In genomic region chr3:36495436-36495835, GRCm38 (mm10) we compare ENCODE assay signal across 8 mouse cellular contexts. TPM values are rescaled to one million over a fixed set of nuclear protein-coding genes. Genes with fewer than 3 reads are reported as not detected.
DNase-seq lines count a peak whose midpoint lies in the region; ATAC-seq and TF ChIP-seq lines count a peak whose summit lies in the region.

No protein-coding gene starts in this region.

- H3K79me3 ChIP-seq in C2C12 (ENCODE audit: low read depth): no peaks in the 10 kb centered on the region

- peak; percentile 47; the same call in 1 of the 2 replicates for ATAC-seq in heart, embryonic 15.5 days (replicated peaks; ENCODE audit: insufficient number of reproducible peaks, insufficient read depth, low FRiP score, low read depth)
- ATAC-seq in liver, embryonic 14.5 days (ENCODE audit: insufficient read depth): no peak
- peak; percentile 81 for ATAC-seq in neural tube, embryonic 11.5 days (ENCODE audit: insufficient read depth, low FRiP score, low TSS enrichment)
- ATAC-seq in stomach, embryonic 16.5 days (ENCODE audit: insufficient read depth, low FRiP score): peak; percentile 57; the same call in 1 of the 2 replicates

- DNase-seq in brain, adult 2 months (ENCODE audit: low read depth, low spot score): peak; percentile 91
- peak; percentile 84 for DNase-seq in forebrain, embryonic 10.5 days (ENCODE audit: extremely low spot score, low spot score)
- peak; percentile 90 for DNase-seq in kidney, postnatal 14 days
- peak; percentile 39 to 53 (median 49) for DNase-seq in liver, embryonic 14.5 days (ENCODE audit: low read depth in 3 of 3, low spot score in 3 of 3)
- peak; percentile 86 for DNase-seq in neural tube, embryonic 11.5 days (ENCODE audit: low spot score)

- TF ChIP-seq CTCF in C2C12 (IDR thresholded peaks at IDR 0.05; ENCODE audit: control insufficient read depth, insufficient read depth, insufficient read length): peak; percentile 66
- TF ChIP-seq CTCF in liver, embryonic 14.5 days (IDR thresholded peaks at IDR 0.05; ENCODE audit: low read depth): peak; percentile 92

- H3K79me2 ChIP-seq in C2C12 (ENCODE audit: control insufficient read depth, insufficient read depth): no peaks in the 10 kb centered on the region

- H3K9me3 ChIP-seq in forebrain, embryonic 10.5 days: no peaks in the 10 kb centered on the region
- H3K9me3 ChIP-seq in heart, embryonic 15.5 days (replicated peaks): no peaks in the 10 kb centered on the region
- no peaks in the 10 kb centered on the region for H3K9me3 ChIP-seq in liver, embryonic 14.5 days (ENCODE audit: control insufficient read depth, low read length)
- no peaks in the 10 kb centered on the region for H3K9me3 ChIP-seq in neural tube, embryonic 11.5 days (ENCODE audit: control insufficient read depth, low read length)
- no peaks in the 10 kb centered on the region for H3K9me3 ChIP-seq in stomach, embryonic 16.5 days (replicated peaks; ENCODE audit: control insufficient read depth, low read length)

- WGBS in forebrain, embryonic 10.5 days: 7% methylated on average over 6 of the region's 6 CpGs
- 9% methylated on average over 6 of the region's 6 CpGs for whole genome bisulfite sequencing in heart, embryonic 15.5 days
- WGBS in liver, embryonic 14.5 days (ENCODE audit: insufficient replicate concordance): 4% methylated on average over 6 of the region's 6 CpGs
- 10% methylated on average over 6 of the region's 6 CpGs for WGBS in neural tube, embryonic 11.5 days
- WGBS in stomach, embryonic 16.5 days: 12% methylated on average over 6 of the region's 6 CpGs

- no peak overlapping the region for H3K27ac ChIP-seq in forebrain, embryonic 10.5 days
- H3K27ac ChIP-seq in heart, embryonic 15.5 days: no peak overlapping the region
- no peak overlapping the region for H3K27ac ChIP-seq in liver, embryonic 14.5 days
- no peak overlapping the region for H3K27ac ChIP-seq in neural tube, embryonic 11.5 days (ENCODE audit: low read depth, low read length)
- H3K27ac ChIP-seq in stomach, embryonic 16.5 days (ENCODE audit: low read length): no peak overlapping the region

- no peak for TF ChIP-seq EP300 in liver, embryonic 14.5 days (IDR thresholded peaks at IDR 0.05; ENCODE audit: low read depth)

- no peaks in the 10 kb centered on the region for H3K36me3 ChIP-seq in C2C12 (ENCODE audit: control insufficient read depth, insufficient read depth)
- no peaks in the 10 kb centered on the region for H3K36me3 ChIP-seq in forebrain, embryonic 10.5 days (replicated peaks)
- no peaks in the 10 kb centered on the region for H3K36me3 ChIP-seq in heart, embryonic 15.5 days
- H3K36me3 ChIP-seq in liver, embryonic 14.5 days (replicated peaks; ENCODE audit: control insufficient read depth, insufficient read depth, low read depth): no peaks in the 10 kb centered on the region
- H3K36me3 ChIP-seq in neural tube, embryonic 11.5 days (ENCODE audit: control insufficient read depth, insufficient read depth, low read length): no peaks in the 10 kb centered on the region
- no peaks in the 10 kb centered on the region for H3K36me3 ChIP-seq in stomach, embryonic 16.5 days (ENCODE audit: control insufficient read depth, insufficient read depth, low read length)

- H3K27me3 ChIP-seq in C2C12 (ENCODE audit: control insufficient read depth, insufficient read depth, insufficient read length): no peaks in the 10 kb centered on the region
- H3K27me3 ChIP-seq in forebrain, embryonic 10.5 days (ENCODE audit: poor library complexity, severe bottlenecking): peaks cover 9% of the 10 kb centered on the region
- H3K27me3 ChIP-seq in heart, embryonic 15.5 days: 0 out of 2 replicates have a peak, but pooled peaks cover 3% of the 10 kb centered on the region
- H3K27me3 ChIP-seq in liver, embryonic 14.5 days (ENCODE audit: control insufficient read depth, insufficient read depth, low read length): no peaks in the 10 kb centered on the region
- H3K27me3 ChIP-seq in neural tube, embryonic 11.5 days (ENCODE audit: control insufficient read depth, insufficient read depth, low read length): no peaks in the 10 kb centered on the region
- H3K27me3 ChIP-seq in stomach, embryonic 16.5 days (ENCODE audit: control insufficient read depth, insufficient read depth, low read length): no peaks in the 10 kb centered on the region; the same call in 1 of the 2 replicates

- peaks cover 12% of the 10 kb centered on the region for H3K4me1 ChIP-seq in forebrain, embryonic 10.5 days
- H3K4me1 ChIP-seq in heart, embryonic 15.5 days (replicated peaks): peaks cover 2% of the 10 kb centered on the region; the same call in 1 of the 2 replicates
- peaks cover 0 to 2% of the 10 kb centered on the region in 2 experiments; a peak in 1 of 4 replicates for H3K4me1 ChIP-seq in liver, embryonic 14.5 days (replicated peaks; ENCODE audit: control insufficient read depth in 2 of 2, insufficient read depth in 2 of 2, low read length in 1 of 2)
- no peaks in the 10 kb centered on the region for H3K4me1 ChIP-seq in neural tube, embryonic 11.5 days (ENCODE audit: control insufficient read depth, insufficient read depth, low read length)
- H3K4me1 ChIP-seq in stomach, embryonic 16.5 days (ENCODE audit: control insufficient read depth, insufficient read depth, low read length): peaks cover 4% of the 10 kb centered on the region; the same call in 1 of the 2 replicates

- peak overlapping the region; percentile 26 for H3K4me2 ChIP-seq in heart, embryonic 15.5 days
- H3K4me2 ChIP-seq in liver, embryonic 14.5 days (ENCODE audit: low read depth): peak overlapping the region; percentile 36; the same call in 1 of the 2 replicates
- H3K4me2 ChIP-seq in neural tube, embryonic 11.5 days (ENCODE audit: low read depth): no peak overlapping the region
- peak overlapping the region; percentile 39 for H3K4me2 ChIP-seq in stomach, embryonic 16.5 days (ENCODE audit: low read depth, low read length)

- no peak overlapping the region for H3K9ac ChIP-seq in heart, embryonic 15.5 days
- H3K9ac ChIP-seq in liver, embryonic 14.5 days (replicated peaks): no peak overlapping the region
- no peak overlapping the region for H3K9ac ChIP-seq in neural tube, embryonic 11.5 days (ENCODE audit: low read length)
- no peak overlapping the region; the same call in 1 of the 2 replicates for H3K9ac ChIP-seq in stomach, embryonic 16.5 days (ENCODE audit: low read length)

- no peak overlapping the region for H3K4me3 ChIP-seq in C2C12 (ENCODE audit: insufficient read depth, poor library complexity, severe bottlenecking)
- H3K4me3 ChIP-seq in forebrain, embryonic 10.5 days: no peak overlapping the region
- no peak overlapping the region for H3K4me3 ChIP-seq in heart, embryonic 15.5 days
- no peak overlapping the region; a peak in 1 of 4 replicates for H3K4me3 ChIP-seq in liver, embryonic 14.5 days (ENCODE audit: insufficient read depth in 1 of 2, low read depth in 2 of 2, low read length in 2 of 2)
- no peak overlapping the region for H3K4me3 ChIP-seq in neural tube, embryonic 11.5 days (ENCODE audit: low read depth, low read length)
- H3K4me3 ChIP-seq in stomach, embryonic 16.5 days (replicated peaks; ENCODE audit: low read length): 0 out of 2 replicates have a peak overlapping the region, but pooled peaks have one; percentile 13

- no peak overlapping the region for H3ac ChIP-seq in C2C12 (ENCODE audit: control insufficient read depth, insufficient read length, low read depth)

TF ChIP-seq in C2C12, 6 proteins besides CTCF, POLR2A, EP300 and RAD21 (continues in another document):
- TF ChIP-seq MAX (IDR thresholded peaks at IDR 0.05) (no peak), MYOG (IDR thresholded peaks at IDR 0.05; ENCODE audit: control insufficient read depth, extremely low read depth, insufficient read length) (no peak), USF1 (IDR thresholded peaks at IDR 0.05; ENCODE audit: low read depth) (no peak)

RNA-seq across cellular contexts. Expression of gene 1810062G17Rik, which starts 19.7 kb away (rescaled TPM):
- polyA plus RNA-seq in C2C12 (2012; fragmentation: generic; extraction: Trizol): 0.33 TPM
- polyA plus RNA-seq in forebrain, embryonic 10.5 days (2016; fragmentation: Nextera tagmentation; extraction: Ambion mirVana): 0.81 and 1.2 TPM in 2 replicates
- 0.92 and 1.6 TPM in 2 replicates for polyA plus RNA-seq in heart, embryonic 15.5 days (2015; fragmentation: Nextera tagmentation; extraction: Ambion mirVana)
- 0.43 and 0.77 TPM in 2 replicates for polyA plus RNA-seq in liver, embryonic 14.5 days (2012; rRNA removed)
- 1.1 and 1.2 TPM in 2 replicates for polyA plus RNA-seq in liver, embryonic 14.5 days (2014; fragmentation: Nextera tagmentation; extraction: Ambion mirVana)
- 0.37 TPM in 1 of 2 replicates, not detected in the other for polyA plus RNA-seq in neural tube, embryonic 11.5 days (2014; fragmentation: Nextera tagmentation; extraction: Ambion mirVana)
- 1.4 and 2.8 TPM in 2 replicates for polyA plus RNA-seq in stomach, embryonic 16.5 days (2015; fragmentation: Nextera tagmentation; extraction: Ambion mirVana)

RNA-seq across cellular contexts. Expression of gene Anxa5, which starts 19.7 kb away (rescaled TPM):
- polyA plus RNA-seq in C2C12 (2012; fragmentation: generic; extraction: Trizol): 441 TPM
- polyA plus RNA-seq in forebrain, embryonic 10.5 days (2016; fragmentation: Nextera tagmentation; extraction: Ambion mirVana): 106 and 114 TPM in 2 replicates
- 359 and 472 TPM in 2 replicates for polyA plus RNA-seq in heart, embryonic 15.5 days (2015; fragmentation: Nextera tagmentation; extraction: Ambion mirVana)
- polyA plus RNA-seq in liver, embryonic 14.5 days (2012; rRNA removed): 39.6 and 49.9 TPM in 2 replicates
- 51.9 and 57.5 TPM in 2 replicates for polyA plus RNA-seq in liver, embryonic 14.5 days (2014; fragmentation: Nextera tagmentation; extraction: Ambion mirVana)
- 133 and 137 TPM in 2 replicates for polyA plus RNA-seq in neural tube, embryonic 11.5 days (2014; fragmentation: Nextera tagmentation; extraction: Ambion mirVana)
- 323 and 376 TPM in 2 replicates for polyA plus RNA-seq in stomach, embryonic 16.5 days (2015; fragmentation: Nextera tagmentation; extraction: Ambion mirVana)

RNA-seq across cellular contexts. Expression of gene Gm11549, which starts 26.2 kb away (rescaled TPM):
- not detected for polyA plus RNA-seq in C2C12 (2012; fragmentation: generic; extraction: Trizol)
- 0.25 and 0.36 TPM in 2 replicates for polyA plus RNA-seq in forebrain, embryonic 10.5 days (2016; fragmentation: Nextera tagmentation; extraction: Ambion mirVana)
- polyA plus RNA-seq in heart, embryonic 15.5 days (2015; fragmentation: Nextera tagmentation; extraction: Ambion mirVana): 0.46 and 0.60 TPM in 2 replicates
- 0.01 TPM in 1 of 2 replicates, not detected in the other for polyA plus RNA-seq in liver, embryonic 14.5 days (2012; rRNA removed)
- polyA plus RNA-seq in liver, embryonic 14.5 days (2014; fragmentation: Nextera tagmentation; extraction: Ambion mirVana): not detected in 2 replicates
- 0.11 and 0.16 TPM in 2 replicates for polyA plus RNA-seq in neural tube, embryonic 11.5 days (2014; fragmentation: Nextera tagmentation; extraction: Ambion mirVana)
- polyA plus RNA-seq in stomach, embryonic 16.5 days (2015; fragmentation: Nextera tagmentation; extraction: Ambion mirVana): 0.13 and 0.30 TPM in 2 replicates

RNA-seq across cellular contexts. Expression of gene Exosc9, which starts 57.0 kb away (rescaled TPM):
- polyA plus RNA-seq in C2C12 (2012; fragmentation: generic; extraction: Trizol): 10.8 TPM
- polyA plus RNA-seq in forebrain, embryonic 10.5 days (2016; fragmentation: Nextera tagmentation; extraction: Ambion mirVana): 105 and 108 TPM in 2 replicates
- 40.5 and 52.4 TPM in 2 replicates for polyA plus RNA-seq in heart, embryonic 15.5 days (2015; fragmentation: Nextera tagmentation; extraction: Ambion mirVana)
- polyA plus RNA-seq in liver, embryonic 14.5 days (2012; rRNA removed): 12.6 and 25.1 TPM in 2 replicates
- polyA plus RNA-seq in liver, embryonic 14.5 days (2014; fragmentation: Nextera tagmentation; extraction: Ambion mirVana): 36.6 and 37.6 TPM in 2 replicates
- polyA plus RNA-seq in neural tube, embryonic 11.5 days (2014; fragmentation: Nextera tagmentation; extraction: Ambion mirVana): 97.4 and 105 TPM in 2 replicates
- 49.9 and 50.4 TPM in 2 replicates for polyA plus RNA-seq in stomach, embryonic 16.5 days (2015; fragmentation: Nextera tagmentation; extraction: Ambion mirVana)
